Mouse (Mus musculus) right cerebral cortex, postnatal 4 days (tissue): Measurements from ENCODE around the gene Myrip.
A peak's percentile ranks its signal among the peaks of the same experiment; 100 is the strongest.
"Not testable (repeated sequence)": the region's sequence is repeated elsewhere in the genome, so short reads cannot be mapped to it uniquely, and the experiment has no call there.

Experiments used
- DNase-seq: peaks from one replicate; pipeline ENCODE4 v3.0.0-alpha.2; 2022

Myrip gene

DNA sequence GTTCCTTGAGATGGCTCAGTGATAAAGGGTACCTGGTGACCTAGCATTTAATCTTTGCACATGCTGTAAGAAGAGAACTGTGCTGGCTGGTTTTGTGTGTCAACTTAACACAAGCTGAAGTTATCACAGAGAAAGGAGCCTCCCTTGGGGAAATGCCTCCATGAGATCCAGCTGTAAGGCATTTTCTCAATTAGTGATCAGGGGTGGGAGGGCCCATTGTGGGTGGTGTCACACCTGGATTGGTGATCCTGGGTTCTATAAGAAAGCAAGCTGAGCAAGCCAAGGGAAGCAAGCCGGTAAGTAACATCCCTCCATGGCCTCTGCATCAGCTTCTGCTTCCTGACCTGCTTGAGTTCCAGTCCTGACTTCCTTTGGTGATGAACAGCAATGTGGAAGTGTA lies at the start of gene Myrip:
TSS of gene Myrip (plus strand) at position 301 of the 400 bp plus-strand sequence.
- DNase-seq: not testable (repeated sequence)

- DNase-seq: peak; percentile 73
These were observed 41.5 kb upstream of the Myrip start for GRCm38 (mm10) chr9:120259805-120260204.

GRCm38 (mm10) chr9:120263994-120264393 lies 37.3 kb upstream of the Myrip start:
- peak; percentile 80 for DNase-seq

DNA sequence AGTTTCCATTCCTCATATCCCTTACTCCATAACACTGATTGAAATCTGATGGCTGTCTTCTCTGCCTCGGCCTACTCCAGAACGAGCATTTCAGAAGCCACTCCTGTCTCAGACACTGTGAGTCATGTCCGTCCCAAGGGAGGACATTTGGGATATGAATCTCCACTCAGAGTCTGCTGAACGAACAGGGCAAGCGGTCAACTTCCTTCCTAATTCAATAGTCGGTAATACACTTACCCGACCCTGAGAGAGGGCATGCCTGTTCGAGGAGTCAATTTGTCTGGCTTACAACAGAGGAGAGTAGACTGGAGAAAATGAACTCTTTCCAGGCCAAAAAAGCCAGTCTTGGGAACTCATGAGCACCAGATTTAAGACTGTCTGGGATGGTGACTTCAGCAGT lies 28.2 kb upstream of the Myrip start:
- DNase-seq: no peak

- DNase-seq: no peak
These were observed 26.1 kb upstream of the Myrip start for GRCm38 (mm10) chr9:120275226-120275625.

GRCm38 (mm10) chr9:120281147-120281546 lies 20.2 kb upstream of the Myrip start:
- DNase-seq: peak; percentile 17

DNA sequence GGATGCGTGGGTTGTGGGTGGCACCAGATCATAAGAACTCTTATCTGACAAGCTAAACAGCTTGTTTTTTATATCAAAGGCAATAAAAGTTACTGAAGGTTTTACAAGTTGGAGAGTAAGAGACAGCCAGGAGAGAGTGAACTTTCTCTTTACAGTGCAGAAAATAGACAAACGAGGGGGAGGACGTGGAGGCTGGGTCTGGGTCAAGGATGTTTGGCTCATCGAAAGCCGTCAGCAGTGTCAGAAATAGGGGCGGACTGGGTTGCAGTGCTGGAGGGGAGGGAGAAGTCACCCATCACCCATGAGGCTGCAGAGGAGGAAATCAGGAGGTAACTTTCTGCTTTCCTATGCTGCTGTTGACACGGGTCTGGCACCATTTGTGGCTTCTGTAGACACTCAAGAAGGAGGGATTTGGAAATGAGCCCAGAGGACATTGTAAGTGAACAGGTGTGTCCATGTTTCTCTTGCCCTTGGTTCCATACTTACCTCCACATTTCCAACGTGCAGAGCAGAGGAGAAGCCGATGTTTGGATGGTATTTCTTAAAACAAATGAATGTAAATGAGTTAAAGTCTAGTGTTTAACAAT lies 18.8 kb upstream of the Myrip start:
- DNase-seq: no peak

DNA sequence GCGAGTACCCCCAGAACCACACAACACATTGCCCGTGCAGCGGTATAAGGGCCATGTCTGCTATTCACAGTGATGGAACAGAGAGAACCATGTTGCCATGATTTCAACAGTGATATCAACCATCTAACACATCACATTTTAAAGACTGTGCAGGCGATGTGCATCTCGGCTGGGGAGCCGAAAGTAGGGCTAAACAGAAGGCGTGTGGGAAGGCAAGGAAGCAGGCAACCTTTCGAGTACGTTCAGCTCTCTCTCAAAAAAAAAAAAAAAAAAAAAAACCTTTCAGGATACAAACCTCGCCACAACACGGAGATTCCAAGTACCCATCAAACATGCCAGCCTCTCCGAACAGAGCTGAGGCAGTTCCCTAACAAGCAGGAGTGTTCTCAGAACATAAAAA lies 17.8 kb upstream of the Myrip start:
- DNase-seq: no peak

DNA sequence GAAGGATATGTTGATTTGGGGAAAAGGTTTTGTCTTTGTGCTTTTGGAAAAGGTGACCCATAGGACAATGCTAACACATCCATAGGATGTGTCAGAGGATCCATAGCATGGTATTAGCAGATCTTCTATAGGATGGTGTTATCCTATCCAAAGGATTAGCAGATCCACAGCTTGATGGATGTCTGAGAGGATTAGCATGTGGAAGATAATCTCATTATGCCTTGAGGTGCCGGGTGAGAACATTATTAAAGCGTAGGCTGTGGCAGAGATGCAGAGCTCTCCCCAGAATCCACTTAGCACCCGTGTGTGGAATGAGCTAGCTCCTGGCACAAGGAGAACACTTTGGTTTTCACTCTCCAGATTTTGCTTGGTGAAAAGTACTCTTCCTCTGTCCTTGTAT lies 13.3 kb upstream of the Myrip start:
- DNase-seq: no peak

DNA sequence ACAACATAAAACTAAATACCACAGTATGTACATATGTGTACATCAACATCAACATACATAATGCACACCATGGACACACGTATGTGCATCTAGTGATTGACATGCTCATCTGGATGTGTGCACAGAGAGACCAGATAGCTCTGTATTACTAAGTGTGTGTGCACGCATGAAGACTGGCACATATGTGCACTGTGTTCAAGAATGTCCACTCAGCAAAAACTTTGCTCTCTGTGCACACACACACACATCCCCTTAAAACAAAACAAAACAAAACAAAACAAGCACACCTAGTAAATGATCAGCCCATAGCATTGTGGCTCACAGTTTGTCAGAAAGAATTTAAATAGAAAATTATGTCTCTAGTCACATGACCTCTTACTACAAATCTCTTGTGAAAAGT lies 10.9 kb upstream of the Myrip start:
- DNase-seq: no peak

- no peak for DNase-seq
These were observed 8.8 kb upstream of the Myrip start for GRCm38 (mm10) chr9:120292488-120292887.

- no peak for DNase-seq
These were observed 5.8 kb upstream of the Myrip start for GRCm38 (mm10) chr9:120295527-120295926.

DNA sequence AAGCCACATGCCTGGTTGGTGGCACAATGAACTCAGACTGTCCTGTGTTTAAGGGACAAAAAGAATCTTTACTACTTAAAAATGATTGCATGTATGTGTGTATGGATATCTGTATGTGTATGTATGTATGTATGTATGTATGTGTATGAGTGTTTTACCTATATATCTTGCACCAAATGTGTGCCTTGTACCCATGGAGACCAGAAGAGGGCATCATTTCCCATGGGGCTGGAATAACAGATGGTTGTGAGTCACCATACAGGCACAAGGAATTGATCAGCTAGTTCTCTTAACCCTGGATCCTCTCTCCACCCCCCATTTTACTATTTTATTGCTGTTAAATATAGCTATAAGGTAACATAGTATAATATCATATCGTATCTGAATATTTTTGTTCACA lies 4.4 kb upstream of the Myrip start:
- no peak for DNase-seq

DNA sequence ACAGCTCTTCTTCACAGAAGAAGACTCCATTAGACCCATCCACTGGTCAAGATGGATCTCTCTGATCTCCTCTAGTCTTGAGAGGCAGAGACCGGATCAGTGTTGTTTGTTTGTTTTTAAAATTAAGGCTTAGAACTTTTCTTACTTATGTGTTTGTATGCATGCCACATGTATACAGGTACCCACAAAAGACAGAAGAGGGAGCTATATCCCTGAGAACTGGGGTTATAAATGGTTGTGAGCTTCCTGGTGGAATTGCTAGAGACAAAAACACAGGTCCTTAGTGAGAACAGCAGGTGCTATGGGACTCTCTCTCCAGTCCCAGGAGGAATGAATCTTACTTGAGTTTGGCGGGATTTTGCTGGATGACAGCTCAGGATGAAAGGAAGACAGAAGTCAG lies 1.9 kb upstream of the Myrip start:
- no peak for DNase-seq

DNA sequence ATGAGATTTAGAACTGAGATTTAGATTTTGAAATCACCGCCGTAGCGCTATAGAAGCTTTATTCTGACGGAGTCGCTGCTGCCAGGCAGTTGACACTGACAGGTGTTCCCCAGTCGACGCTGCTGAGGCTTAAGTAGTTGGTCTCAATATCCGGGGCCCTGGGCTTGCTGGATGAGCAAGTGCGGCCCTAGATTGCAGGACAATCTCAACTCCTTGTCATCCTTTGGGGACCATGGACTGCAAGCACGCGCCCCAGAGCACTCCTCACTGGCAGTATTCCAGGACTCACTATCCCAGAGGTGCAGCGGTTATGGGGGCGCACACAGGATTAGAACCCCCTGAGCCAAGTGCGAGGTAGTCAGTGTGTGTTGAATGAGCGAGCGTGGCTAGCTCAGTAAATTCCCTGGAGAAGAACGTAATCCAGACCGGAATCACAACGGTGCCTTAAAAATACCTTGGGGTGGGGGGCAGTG lies 1.7 kb downstream of the Myrip start:
- no peak for DNase-seq

DNA sequence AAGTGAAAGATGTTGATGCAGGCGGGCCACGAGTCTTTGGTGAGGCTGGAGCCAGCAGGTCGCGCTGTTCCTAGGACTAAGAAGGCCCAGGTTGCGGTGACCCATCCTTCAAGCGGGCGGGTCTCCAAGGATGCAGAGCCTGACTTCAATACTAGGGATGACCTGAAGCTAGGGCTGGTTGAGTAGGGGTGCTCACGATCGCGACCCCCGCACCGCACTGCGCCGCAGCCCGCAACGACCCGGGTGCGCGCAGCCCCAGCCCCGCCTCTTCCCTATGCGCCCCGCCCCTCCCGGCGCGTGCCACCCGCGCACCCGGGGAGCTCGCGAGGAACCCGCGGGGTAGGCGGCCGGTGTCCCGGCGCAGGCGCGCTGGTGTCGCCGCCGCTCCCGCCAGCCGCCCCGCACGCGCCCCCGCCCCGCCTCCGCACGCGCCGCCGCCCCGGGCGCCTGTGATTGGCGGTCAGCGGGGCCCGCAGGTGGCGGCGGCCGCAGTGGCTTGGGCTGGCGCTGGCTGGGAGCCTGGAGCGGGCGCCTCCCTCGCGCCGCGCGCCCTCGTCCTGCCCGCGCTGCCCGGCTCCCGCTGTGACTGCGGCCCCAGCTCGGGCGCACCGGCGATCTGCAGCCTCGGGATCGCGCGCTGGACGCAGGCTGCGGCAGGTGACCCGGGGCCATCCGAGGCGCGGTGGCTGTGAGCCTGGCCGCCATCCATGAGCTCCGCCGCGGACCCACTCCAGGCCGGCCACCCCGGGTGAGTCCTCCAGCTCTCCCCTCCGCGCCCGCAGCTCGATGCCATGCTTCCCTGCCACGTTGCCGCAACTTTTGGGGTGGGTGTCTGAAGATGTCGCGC lies 2.4 kb downstream of the Myrip start:
- peak; percentile 76 for DNase-seq

GRCm38 (mm10) chr9:120304300-120305137 lies 3.2 kb downstream of the Myrip start:
- DNase-seq: peak; percentile 37

- DNase-seq: no peak
These were observed 13.9 kb downstream of the Myrip start for GRCm38 (mm10) chr9:120315171-120315570.

GRCm38 (mm10) chr9:120319099-120319498 lies 17.8 kb downstream of the Myrip start:
- DNase-seq: no peak

DNA sequence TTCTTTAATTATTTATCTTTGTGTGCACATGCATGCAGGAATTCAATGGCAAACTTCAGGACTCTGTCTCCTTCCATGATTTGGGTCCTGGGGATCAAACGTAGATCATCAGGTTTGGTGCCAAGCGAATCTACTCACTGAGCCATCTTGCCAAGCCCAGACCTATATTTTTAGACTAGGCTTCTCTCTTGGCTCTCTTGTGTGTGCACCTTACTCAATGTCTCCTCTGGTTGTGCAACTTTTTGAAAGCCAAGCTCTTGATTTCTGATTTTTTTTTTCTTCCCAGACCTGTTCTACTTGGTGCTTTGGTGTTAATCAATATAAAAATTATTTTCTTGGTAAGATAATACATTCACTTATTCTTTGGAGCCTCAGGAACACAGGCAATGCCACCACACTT lies 19.3 kb downstream of the Myrip start:
- no peak for DNase-seq

DNA sequence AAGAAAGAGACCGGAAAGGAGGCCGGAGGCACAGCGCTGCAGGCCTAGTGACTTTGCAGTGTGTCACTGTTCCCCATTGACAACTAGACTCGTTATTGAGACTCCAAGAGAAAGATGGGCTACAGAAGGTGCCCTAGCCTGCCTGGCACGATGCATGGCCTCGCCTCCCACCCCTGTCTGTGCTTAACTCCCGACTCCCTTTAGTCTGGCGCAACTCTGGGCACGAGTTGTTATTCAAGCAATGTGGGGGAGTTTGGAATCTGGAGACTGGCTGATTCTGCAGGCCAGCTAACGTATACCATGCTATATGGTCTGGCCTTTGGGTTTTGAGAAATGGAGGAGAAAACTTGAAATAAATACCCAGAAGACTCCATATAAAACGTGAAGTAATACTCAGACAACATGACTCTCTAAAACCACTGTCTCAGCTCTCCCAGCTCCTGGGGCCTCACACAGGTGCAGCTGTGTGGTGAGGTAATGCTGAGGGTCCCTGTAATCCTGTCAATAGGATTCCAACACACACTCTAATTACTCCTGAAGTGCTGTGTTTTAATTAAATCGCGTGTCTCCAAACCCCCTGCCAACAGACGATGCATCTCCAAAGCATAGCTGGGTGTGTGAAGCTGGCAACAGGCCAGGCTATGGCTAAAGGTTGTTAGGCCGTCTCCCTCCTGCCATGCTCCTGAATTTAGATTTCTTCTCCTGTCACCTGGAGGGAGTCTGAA lies 21.6 kb downstream of the Myrip start:
- DNase-seq: no peak

- DNase-seq: not testable (repeated sequence)
These were observed 29.7 kb downstream of the Myrip start for GRCm38 (mm10) chr9:120331048-120331447.

- no peak for DNase-seq
These were observed 36.9 kb downstream of the Myrip start for GRCm38 (mm10) chr9:120338172-120338571.
